Mouse (Mus musculus): ENCODE measurements around the gene A930033H14Rik. TPM values are rescaled to one million over a fixed set of nuclear protein-coding genes. Genes with fewer than 3 reads are reported as not detected.
A peak's percentile ranks its signal among the peaks of the same experiment; 100 is the strongest.

Gene A930033H14Rik
- polyA plus RNA-seq, 2 experiments: 3.2 to 4.2 TPM

GRCm38 (mm10) chr10:69165847-69166246, 47.1 kb downstream of the A930033H14Rik start:
- H3K27me3 ChIP-seq (ENCODE audit: control insufficient read depth, insufficient read depth, low read length): no peaks in the 10 kb centered on the region
- H3K9me3 ChIP-seq (ENCODE audit: control insufficient read depth, low read length): no peaks in the 10 kb centered on the region
- H3K27ac ChIP-seq (replicated peaks; ENCODE audit: low read depth, low read length): no peak overlapping the region
- no peaks in the 10 kb centered on the region for H3K4me1 ChIP-seq (ENCODE audit: control insufficient read depth, insufficient read depth, low read length)
- H3K36me3 ChIP-seq (ENCODE audit: control insufficient read depth, insufficient read depth, low read length): no peaks in the 10 kb centered on the region
- ATAC-seq (ENCODE audit: low FRiP score, low read depth): no peak
- DNase-seq (ENCODE audit: low spot score): no peak
- 68% methylated on average over 3 of the region's 3 CpGs for WGBS
- no peak overlapping the region for H3K4me2 ChIP-seq (replicated peaks; ENCODE audit: low read depth, low read length, severe bottlenecking)
- TF ChIP-seq POLR2A (IDR thresholded peaks at IDR 0.05; ENCODE audit: borderline replicate concordance, extremely low read depth, insufficient read depth, insufficient read length): no peak
- H3K4me3 ChIP-seq (replicated peaks; ENCODE audit: low read length): no peak overlapping the region
- H3K9ac ChIP-seq (ENCODE audit: low read depth, low read length, severe bottlenecking): no peak overlapping the region

- ATAC-seq (ENCODE audit: low FRiP score, low read depth) (no peak), DNase-seq (ENCODE audit: low spot score) (peak; percentile 44)
- WGBS: 53% methylated on average over 7 of the region's 7 CpGs
- no peak overlapping the region for H3K4me2 ChIP-seq (replicated peaks; ENCODE audit: low read depth, low read length, severe bottlenecking)
- no peak overlapping the region for H3K4me3 ChIP-seq (replicated peaks; ENCODE audit: low read length)
- H3K27me3 ChIP-seq (ENCODE audit: control insufficient read depth, insufficient read depth, low read length): no peaks in the 10 kb centered on the region
- H3K36me3 ChIP-seq (ENCODE audit: control insufficient read depth, insufficient read depth, low read length): no peaks in the 10 kb centered on the region
- H3K9ac ChIP-seq (ENCODE audit: low read depth, low read length, severe bottlenecking): no peak overlapping the region
- TF ChIP-seq POLR2A (IDR thresholded peaks at IDR 0.05; ENCODE audit: borderline replicate concordance, extremely low read depth, insufficient read depth, insufficient read length): no peak
- H3K4me1 ChIP-seq (ENCODE audit: control insufficient read depth, insufficient read depth, low read length): no peaks in the 10 kb centered on the region
- H3K9me3 ChIP-seq (ENCODE audit: control insufficient read depth, low read length): no peaks in the 10 kb centered on the region
- H3K27ac ChIP-seq (replicated peaks; ENCODE audit: low read depth, low read length): no peak overlapping the region
Measured at GRCm38 (mm10) chr10:69165125-69165524, 47.8 kb downstream of the A930033H14Rik start.

- Histone ChIP-seq H3K27ac (replicated peaks; ENCODE audit: low read depth, low read length) (no peak overlapping the region), H3K36me3 (ENCODE audit: control insufficient read depth, insufficient read depth, low read length) (no peaks in the 10 kb centered on the region), H3K4me1 (ENCODE audit: control insufficient read depth, insufficient read depth, low read length) (no peaks in the 10 kb centered on the region), H3K9me3 (ENCODE audit: control insufficient read depth, low read length) (no peaks in the 10 kb centered on the region), H3K27me3 (ENCODE audit: control insufficient read depth, insufficient read depth, low read length) (no peaks in the 10 kb centered on the region), H3K4me3 (replicated peaks; ENCODE audit: low read length) (no peak overlapping the region), H3K4me2 (replicated peaks; ENCODE audit: low read depth, low read length, severe bottlenecking) (no peak overlapping the region), H3K9ac (ENCODE audit: low read depth, low read length, severe bottlenecking) (no peak overlapping the region)
- DNase-seq (ENCODE audit: low spot score): no peak
- ATAC-seq (ENCODE audit: low FRiP score, low read depth): no peak
- 86% methylated on average over 5 of the region's 5 CpGs for WGBS
- no peak for TF ChIP-seq POLR2A (IDR thresholded peaks at IDR 0.05; ENCODE audit: borderline replicate concordance, extremely low read depth, insufficient read depth, insufficient read length)
Measured at GRCm38 (mm10) chr10:69163216-69163615, 49.7 kb downstream of the A930033H14Rik start.

- H3K4me3 ChIP-seq (replicated peaks; ENCODE audit: low read length): no peak overlapping the region
- DNase-seq (ENCODE audit: low spot score) (no peak), ATAC-seq (ENCODE audit: low FRiP score, low read depth) (no peak)
- no peak overlapping the region for H3K27ac ChIP-seq (replicated peaks; ENCODE audit: low read depth, low read length)
- no peak for TF ChIP-seq POLR2A (IDR thresholded peaks at IDR 0.05; ENCODE audit: borderline replicate concordance, extremely low read depth, insufficient read depth, insufficient read length)
- H3K36me3 ChIP-seq (ENCODE audit: control insufficient read depth, insufficient read depth, low read length): no peaks in the 10 kb centered on the region
- H3K9ac ChIP-seq (ENCODE audit: low read depth, low read length, severe bottlenecking): no peak overlapping the region
- H3K9me3 ChIP-seq (ENCODE audit: control insufficient read depth, low read length): no peaks in the 10 kb centered on the region
- H3K4me1 ChIP-seq (ENCODE audit: control insufficient read depth, insufficient read depth, low read length): peaks cover 4% of the 10 kb centered on the region
- WGBS: 81% methylated on average over 5 of the region's 5 CpGs
- H3K4me2 ChIP-seq (replicated peaks; ENCODE audit: low read depth, low read length, severe bottlenecking): no peak overlapping the region
- no peaks in the 10 kb centered on the region for H3K27me3 ChIP-seq (ENCODE audit: control insufficient read depth, insufficient read depth, low read length)
Measured at GRCm38 (mm10) chr10:69162577-69162976, 50.3 kb downstream of the A930033H14Rik start.

- no peak overlapping the region for H3K4me3 ChIP-seq (replicated peaks; ENCODE audit: low read length)
- ATAC-seq (ENCODE audit: low FRiP score, low read depth) (no peak), DNase-seq (ENCODE audit: low spot score) (no peak)
- WGBS: 79% methylated on average over 3 of the region's 3 CpGs
- H3K36me3 ChIP-seq (ENCODE audit: control insufficient read depth, insufficient read depth, low read length): no peaks in the 10 kb centered on the region
- no peak for TF ChIP-seq POLR2A (IDR thresholded peaks at IDR 0.05; ENCODE audit: borderline replicate concordance, extremely low read depth, insufficient read depth, insufficient read length)
- H3K27ac ChIP-seq (replicated peaks; ENCODE audit: low read depth, low read length): no peak overlapping the region
- no peak overlapping the region for H3K4me2 ChIP-seq (replicated peaks; ENCODE audit: low read depth, low read length, severe bottlenecking)
- peaks cover 13% of the 10 kb centered on the region for H3K4me1 ChIP-seq (ENCODE audit: control insufficient read depth, insufficient read depth, low read length)
- no peaks in the 10 kb centered on the region for H3K27me3 ChIP-seq (ENCODE audit: control insufficient read depth, insufficient read depth, low read length)
- no peaks in the 10 kb centered on the region for H3K9me3 ChIP-seq (ENCODE audit: control insufficient read depth, low read length)
- no peak overlapping the region for H3K9ac ChIP-seq (ENCODE audit: low read depth, low read length, severe bottlenecking)
Measured at GRCm38 (mm10) chr10:69161503-69161902, 51.4 kb downstream of the A930033H14Rik start.

- no peak overlapping the region for H3K4me2 ChIP-seq (replicated peaks; ENCODE audit: low read depth, low read length, severe bottlenecking)
- no peak for TF ChIP-seq POLR2A (IDR thresholded peaks at IDR 0.05; ENCODE audit: borderline replicate concordance, extremely low read depth, insufficient read depth, insufficient read length)
- no peaks in the 10 kb centered on the region for H3K36me3 ChIP-seq (ENCODE audit: control insufficient read depth, insufficient read depth, low read length)
- no peak overlapping the region for H3K9ac ChIP-seq (ENCODE audit: low read depth, low read length, severe bottlenecking)
- ATAC-seq (ENCODE audit: low FRiP score, low read depth) (no peak), DNase-seq (ENCODE audit: low spot score) (no peak)
- H3K27ac ChIP-seq (replicated peaks; ENCODE audit: low read depth, low read length): no peak overlapping the region
- peaks cover 14% of the 10 kb centered on the region for H3K4me1 ChIP-seq (ENCODE audit: control insufficient read depth, insufficient read depth, low read length)
- no peaks in the 10 kb centered on the region for H3K9me3 ChIP-seq (ENCODE audit: control insufficient read depth, low read length)
- H3K4me3 ChIP-seq (replicated peaks; ENCODE audit: low read length): no peak overlapping the region
- H3K27me3 ChIP-seq (ENCODE audit: control insufficient read depth, insufficient read depth, low read length): no peaks in the 10 kb centered on the region
- 82% methylated on average over 2 of the region's 2 CpGs for WGBS
Measured at GRCm38 (mm10) chr10:69160877-69161276, 52.0 kb downstream of the A930033H14Rik start.

Other genes with a start within 250 kb of the A930033H14Rik start
- 17.5 and 18.1 TPM in 2 replicates for gene Rhobtb1, start 61.7 kb downstream of the A930033H14Rik start, polyA plus RNA-seq (2012; rRNA removed)
- 35.0 and 38.6 TPM in 2 replicates for gene Rhobtb1, start 61.7 kb downstream of the A930033H14Rik start, polyA plus RNA-seq (2014; fragmentation: Nextera tagmentation; extraction: Ambion mirVana)
- 339 and 379 TPM in 2 replicates for gene Cdk1, start 139.8 kb upstream of the A930033H14Rik start, polyA plus RNA-seq (2012; rRNA removed)
- gene Cdk1, start 139.8 kb upstream of the A930033H14Rik start, polyA plus RNA-seq (2014; fragmentation: Nextera tagmentation; extraction: Ambion mirVana): 408 and 419 TPM in 2 replicates
- 12.8 and 14.8 TPM in 2 replicates for gene Ank3, start 185.7 kb upstream of the A930033H14Rik start, polyA plus RNA-seq (2012; rRNA removed)
- gene Ank3, start 185.7 kb upstream of the A930033H14Rik start, polyA plus RNA-seq (2014; fragmentation: Nextera tagmentation; extraction: Ambion mirVana): 25.2 and 29.5 TPM in 2 replicates